ENCODE assay signal across 8 mouse cellular contexts in the genomic region with DNA sequence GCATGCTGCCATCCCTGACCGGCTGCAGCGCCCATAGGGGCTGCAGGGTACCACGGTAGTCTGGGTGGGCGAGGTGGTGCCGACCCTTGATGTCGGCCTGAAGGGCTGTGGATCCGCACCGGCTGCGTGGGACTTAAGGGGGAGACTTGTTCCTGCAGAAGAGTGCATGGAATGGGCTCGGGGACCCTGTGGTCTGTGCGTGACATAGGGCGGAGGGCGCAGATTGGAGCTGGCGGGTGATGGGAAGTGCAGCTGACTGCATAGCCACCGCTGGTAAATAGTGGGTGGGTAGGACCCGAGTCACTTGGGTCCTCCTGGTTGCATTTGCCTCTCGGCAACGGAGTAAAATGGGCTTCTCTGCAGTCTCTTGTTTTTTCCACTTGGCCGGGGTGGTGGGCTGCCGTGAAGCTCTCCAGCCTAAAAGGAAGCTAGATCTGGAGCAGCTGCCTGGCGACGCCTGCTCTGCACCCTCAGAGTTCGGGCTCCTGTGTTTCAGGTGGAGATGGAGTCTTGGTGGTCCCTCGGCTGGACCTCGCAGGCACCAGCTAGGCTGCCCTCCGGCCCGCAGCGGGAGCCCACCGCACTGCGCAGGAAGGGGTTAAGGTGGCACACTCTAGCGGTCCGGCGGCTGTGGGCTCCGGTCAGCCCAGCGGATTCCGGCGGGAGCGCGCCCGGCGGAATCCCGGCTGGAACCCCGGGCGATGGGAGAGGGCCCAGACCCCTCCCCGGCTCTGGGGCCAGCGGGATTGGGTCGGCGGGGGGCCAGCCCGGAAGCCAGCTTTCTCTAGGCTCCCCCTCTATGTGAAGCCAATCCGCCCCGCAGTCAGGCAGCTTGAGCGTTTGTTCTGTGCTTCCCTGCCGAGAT. TPM values are rescaled to one million over a fixed set of nuclear protein-coding genes. Genes with fewer than 3 reads are reported as not detected.
DNase-seq lines count a peak whose midpoint lies in the region; ATAC-seq and TF ChIP-seq lines count a peak whose summit lies in the region.

No protein-coding gene starts in this region.

- peaks cover 14% of the 10 kb centered on the region for H3K4me1 ChIP-seq in forebrain, embryonic 13.5 days
- H3K4me1 ChIP-seq in midbrain, embryonic 14.5 days (ENCODE audit: control insufficient read depth, insufficient read depth, low read length): peaks cover 24% of the 10 kb centered on the region

- no peak for TF ChIP-seq POLR2A in brain, embryonic 14.5 days (IDR thresholded peaks at IDR 0.05; ENCODE audit: borderline replicate concordance, extremely low read depth, insufficient read depth, insufficient read length, poor library complexity, severe bottlenecking)

- H3K9ac ChIP-seq in forebrain, embryonic 13.5 days: peak overlapping the region; percentile 79
- H3K9ac ChIP-seq in midbrain, embryonic 14.5 days (replicated peaks; ENCODE audit: low read length): peak overlapping the region; percentile 85

- H3K9me3 ChIP-seq in forebrain, embryonic 13.5 days (replicated peaks): no peaks in the 10 kb centered on the region
- H3K9me3 ChIP-seq in midbrain, embryonic 14.5 days (ENCODE audit: control insufficient read depth, low read length): no peaks in the 10 kb centered on the region

- peak overlapping the region; percentile 46; the same call in 1 of the 2 replicates for H3K27ac ChIP-seq in forebrain, embryonic 13.5 days
- peak overlapping the region; percentile 87 for H3K27ac ChIP-seq in midbrain, embryonic 14.5 days (replicated peaks; ENCODE audit: low read depth, low read length)

- peaks cover 43% of the 10 kb centered on the region for H3K27me3 ChIP-seq in forebrain, embryonic 13.5 days
- H3K27me3 ChIP-seq in midbrain, embryonic 14.5 days (ENCODE audit: control insufficient read depth, insufficient read depth, low read length): peaks cover 6% of the 10 kb centered on the region; the same call in 1 of the 2 replicates

- DNase-seq in adrenal gland, postnatal 14 days: peak; percentile 24
- no peak for DNase-seq in adrenal gland, postnatal 4 days (ENCODE audit: low spot score in 2 of 2)
- peak; percentile 75 for DNase-seq in brain, embryonic 14.5 days (ENCODE audit: low read depth)
- peak; percentile 25 for DNase-seq in heart, postnatal 4 days
- DNase-seq in left cerebral cortex, postnatal 25 days (ENCODE audit: low spot score in 2 of 2): peak; percentile 61 to 66
- peak; percentile 77 for DNase-seq in midbrain, embryonic 14.5 days
- peak; percentile 64 for DNase-seq in thymus, postnatal 4 days

- peak overlapping the region; percentile 99 for H3K4me2 ChIP-seq in forebrain, embryonic 13.5 days
- peak overlapping the region; percentile 91 for H3K4me2 ChIP-seq in midbrain, embryonic 14.5 days (ENCODE audit: low read length)

- H3K36me3 ChIP-seq in forebrain, embryonic 13.5 days (ENCODE audit: poor library complexity, severe bottlenecking): no peaks in the 10 kb centered on the region
- no peaks in the 10 kb centered on the region for H3K36me3 ChIP-seq in midbrain, embryonic 14.5 days (ENCODE audit: control insufficient read depth, insufficient read depth, low read length)

- 1% methylated on average over 53 of the region's 53 CpGs for WGBS in forebrain, embryonic 13.5 days
- WGBS in midbrain, embryonic 14.5 days: under 1% methylated on average over 53 of the region's 53 CpGs

- TF ChIP-seq CTCF in brain, embryonic 14.5 days (IDR thresholded peaks at IDR 0.05; ENCODE audit: borderline replicate concordance, extremely low read depth, insufficient read depth, insufficient read length): no peak

- intact Hi-C loops in left cerebral cortex, postnatal 25 days (cut with DNase I): loop anchor here (2.0 to 10.0 kb wide), 2 partner anchors 57 to 353 kb away; a partner anchor contains a TSS

- peak overlapping the region; percentile 69 for H3K4me3 ChIP-seq in forebrain, embryonic 13.5 days
- H3K4me3 ChIP-seq in midbrain, embryonic 14.5 days (replicated peaks; ENCODE audit: low read depth, low read length): peak overlapping the region; percentile 76

- ATAC-seq in forebrain, embryonic 13.5 days: peak; percentile 84
- peak; percentile 85 for ATAC-seq in midbrain, embryonic 14.5 days (ENCODE audit: low FRiP score, low TSS enrichment)

RNA-seq across cellular contexts. Expression of a gene that starts 1.1 kb away (rescaled TPM):
- 1.4 and 4.0 TPM in 2 replicates for total RNA-seq in adrenal gland, postnatal 14 days (2021)
- 1 to 10 TPM; 3.1 to 4.0 TPM for total RNA-seq in adrenal gland, postnatal 4 days (2021)
- 1.6 and 3.9 TPM in 2 replicates for polyA plus RNA-seq in brain, embryonic 14.5 days (2012; rRNA removed)
- 0.37 and 0.49 TPM in 2 replicates for polyA plus RNA-seq in forebrain, embryonic 13.5 days (2015; fragmentation: Nextera tagmentation; extraction: Ambion mirVana)
- under 1 TPM; 0.14 to 0.43 TPM for total RNA-seq in heart, postnatal 4 days (2021)
- 100 to 1,000 TPM; 140 to 147 TPM for total RNA-seq in left cerebral cortex, postnatal 25 days (2021)
- polyA plus RNA-seq in midbrain, embryonic 14.5 days (2014; fragmentation: Nextera tagmentation; extraction: Ambion mirVana): 1.5 and 2.0 TPM in 2 replicates

Comparison
In these comparisons a context has a peak if more than half of its experiments do, and no peak if none do; other contexts are left out.
1. DNase-seq: peak in adrenal gland, postnatal 14 days (single experiment), brain, embryonic 14.5 days (single experiment), heart, postnatal 4 days (single experiment), left cerebral cortex, postnatal 25 days (2 of 2), midbrain, embryonic 14.5 days (single experiment) and thymus, postnatal 4 days (single experiment); none in adrenal gland, postnatal 4 days (0 of 2).
2. RNA of a gene that starts 1.1 kb away (total RNA-seq): 140 to 147 TPM in left cerebral cortex, postnatal 25 days; 3.1 to 4.0 TPM in adrenal gland, postnatal 4 days, 1.4 to 4.0 TPM in adrenal gland, postnatal 14 days and 0.14 to 0.43 TPM in heart, postnatal 4 days; every median in the first group is over 10 times any median in the second.